Mouse (Mus musculus): ENCODE results near the gene Nup214. TPM values are rescaled to one million over a fixed set of nuclear protein-coding genes. Genes with fewer than 3 reads are reported as not detected.
A peak's percentile ranks its signal among the peaks of the same experiment; 100 is the strongest.

Gene Nup214
- polyA plus RNA-seq, 1 experiment from 2014 or later = 59.9 TPM

GRCm38 (mm10) chr2:31972589-31972988 is 1.6 kb upstream of the Nup214 start:
- DNase-seq (no peak), ATAC-seq (ENCODE audit: low FRiP score, low TSS enrichment) (no peak)
- Histone ChIP-seq H3K9ac (replicated peaks; ENCODE audit: low read length) (no peak overlapping the region), H3K9me3 (ENCODE audit: control insufficient read depth, low read length) (no peaks in the 10 kb centered on the region), H3K27ac (replicated peaks; ENCODE audit: low read depth, low read length) (no peak overlapping the region), H3K4me3 (replicated peaks; ENCODE audit: low read depth, low read length) (no peak overlapping the region), H3K36me3 (ENCODE audit: control insufficient read depth, insufficient read depth, low read length) (peaks cover 32% of the 10 kb centered on the region), H3K4me2 (ENCODE audit: low read length) (no peak overlapping the region), H3K27me3 (ENCODE audit: control insufficient read depth, insufficient read depth, low read length) (no peaks in the 10 kb centered on the region), H3K4me1 (ENCODE audit: control insufficient read depth, insufficient read depth, low read length) (peaks cover 7% of the 10 kb centered on the region)
- WGBS = 90% methylated on average over 4 of the region's 4 CpGs

GRCm38 (mm10) chr2:31974809-31975371 is 654 bp downstream of the Nup214 start:
- peaks cover 49% of the 10 kb centered on the region for H3K36me3 ChIP-seq (ENCODE audit: control insufficient read depth, insufficient read depth, low read length)
- peak overlapping the region; percentile 79; the same call in 1 of the 2 replicates for H3K27ac ChIP-seq (replicated peaks; ENCODE audit: low read depth, low read length)
- H3K9ac ChIP-seq (replicated peaks; ENCODE audit: low read length) = peak overlapping the region; percentile 90
- no peak for DNase-seq
- H3K9me3 ChIP-seq (ENCODE audit: control insufficient read depth, low read length) = no peaks in the 10 kb centered on the region
- WGBS = 11% methylated on average over 13 of the region's 13 CpGs
- H3K4me3 ChIP-seq (replicated peaks; ENCODE audit: low read depth, low read length) = peak overlapping the region; percentile 92
- peaks cover 7% of the 10 kb centered on the region for H3K4me1 ChIP-seq (ENCODE audit: control insufficient read depth, insufficient read depth, low read length)
- no peak for ATAC-seq (ENCODE audit: low FRiP score, low TSS enrichment)
- peak overlapping the region; percentile 93 for H3K4me2 ChIP-seq (ENCODE audit: low read length)
- no peaks in the 10 kb centered on the region for H3K27me3 ChIP-seq (ENCODE audit: control insufficient read depth, insufficient read depth, low read length)

- H3K4me3 ChIP-seq (replicated peaks; ENCODE audit: low read depth, low read length) = no peak overlapping the region
- no peaks in the 10 kb centered on the region for H3K9me3 ChIP-seq (ENCODE audit: control insufficient read depth, low read length)
- no peaks in the 10 kb centered on the region for H3K27me3 ChIP-seq (ENCODE audit: control insufficient read depth, insufficient read depth, low read length)
- ATAC-seq (ENCODE audit: low FRiP score, low TSS enrichment) (no peak), DNase-seq (no peak)
- H3K4me1 ChIP-seq (ENCODE audit: control insufficient read depth, insufficient read depth, low read length) = no peaks in the 10 kb centered on the region
- no peak overlapping the region for H3K9ac ChIP-seq (replicated peaks; ENCODE audit: low read length)
- H3K27ac ChIP-seq (replicated peaks; ENCODE audit: low read depth, low read length) = no peak overlapping the region
- 94% methylated on average over 1 of the region's 1 CpGs for WGBS
- no peak overlapping the region for H3K4me2 ChIP-seq (ENCODE audit: low read length)
- peaks cover 100% of the 10 kb centered on the region for H3K36me3 ChIP-seq (ENCODE audit: control insufficient read depth, insufficient read depth, low read length)
These were observed 13.5 kb downstream of the Nup214 start for GRCm38 (mm10) chr2:31987774-31988173.

GRCm38 (mm10) chr2:31990961-31991360 is 16.7 kb downstream of the Nup214 start:
- no peak overlapping the region for H3K9ac ChIP-seq (replicated peaks; ENCODE audit: low read length)
- ATAC-seq (ENCODE audit: low FRiP score, low TSS enrichment) (no peak), DNase-seq (no peak)
- no peak overlapping the region for H3K27ac ChIP-seq (replicated peaks; ENCODE audit: low read depth, low read length)
- H3K27me3 ChIP-seq (ENCODE audit: control insufficient read depth, insufficient read depth, low read length) = no peaks in the 10 kb centered on the region
- WGBS = 96% methylated on average over 4 of the region's 4 CpGs
- peaks cover 97% of the 10 kb centered on the region for H3K36me3 ChIP-seq (ENCODE audit: control insufficient read depth, insufficient read depth, low read length)
- no peak overlapping the region for H3K4me2 ChIP-seq (ENCODE audit: low read length)
- no peak overlapping the region for H3K4me3 ChIP-seq (replicated peaks; ENCODE audit: low read depth, low read length)
- H3K9me3 ChIP-seq (ENCODE audit: control insufficient read depth, low read length) = no peaks in the 10 kb centered on the region
- no peaks in the 10 kb centered on the region for H3K4me1 ChIP-seq (ENCODE audit: control insufficient read depth, insufficient read depth, low read length)

- Histone ChIP-seq H3K27me3 (ENCODE audit: control insufficient read depth, insufficient read depth, low read length) (no peaks in the 10 kb centered on the region), H3K27ac (replicated peaks; ENCODE audit: low read depth, low read length) (no peak overlapping the region), H3K36me3 (ENCODE audit: control insufficient read depth, insufficient read depth, low read length) (peaks cover 91% of the 10 kb centered on the region), H3K4me3 (replicated peaks; ENCODE audit: low read depth, low read length) (no peak overlapping the region), H3K9me3 (ENCODE audit: control insufficient read depth, low read length) (no peaks in the 10 kb centered on the region), H3K4me2 (ENCODE audit: low read length) (no peak overlapping the region), H3K4me1 (ENCODE audit: control insufficient read depth, insufficient read depth, low read length) (no peaks in the 10 kb centered on the region), H3K9ac (replicated peaks; ENCODE audit: low read length) (no peak overlapping the region)
- ATAC-seq (ENCODE audit: low FRiP score, low TSS enrichment) (no peak), DNase-seq (no peak)
- WGBS = 92% methylated on average over 9 of the region's 9 CpGs
These were observed 20.7 kb downstream of the Nup214 start for GRCm38 (mm10) chr2:31994896-31995295.

- H3K27ac ChIP-seq (replicated peaks; ENCODE audit: low read depth, low read length) = no peak overlapping the region
- no peak overlapping the region for H3K4me3 ChIP-seq (replicated peaks; ENCODE audit: low read depth, low read length)
- no peak for DNase-seq
- H3K9ac ChIP-seq (replicated peaks; ENCODE audit: low read length) = no peak overlapping the region
- H3K4me1 ChIP-seq (ENCODE audit: control insufficient read depth, insufficient read depth, low read length) = no peaks in the 10 kb centered on the region
- H3K9me3 ChIP-seq (ENCODE audit: control insufficient read depth, low read length) = no peaks in the 10 kb centered on the region
- no peak for ATAC-seq (ENCODE audit: low FRiP score, low TSS enrichment)
- H3K4me2 ChIP-seq (ENCODE audit: low read length) = no peak overlapping the region
- peaks cover 91% of the 10 kb centered on the region for H3K36me3 ChIP-seq (ENCODE audit: control insufficient read depth, insufficient read depth, low read length)
- no peaks in the 10 kb centered on the region for H3K27me3 ChIP-seq (ENCODE audit: control insufficient read depth, insufficient read depth, low read length)
- 97% methylated on average over 13 of the region's 13 CpGs for WGBS
These were observed 21.8 kb downstream of the Nup214 start for GRCm38 (mm10) chr2:31996060-31996459.

- no peak for DNase-seq
- H3K27me3 ChIP-seq (ENCODE audit: control insufficient read depth, insufficient read depth, low read length) = no peaks in the 10 kb centered on the region
- no peak overlapping the region for H3K27ac ChIP-seq (replicated peaks; ENCODE audit: low read depth, low read length)
- no peaks in the 10 kb centered on the region for H3K9me3 ChIP-seq (ENCODE audit: control insufficient read depth, low read length)
- 94% methylated on average over 5 of the region's 5 CpGs for WGBS
- no peak overlapping the region for H3K4me2 ChIP-seq (ENCODE audit: low read length)
- H3K36me3 ChIP-seq (ENCODE audit: control insufficient read depth, insufficient read depth, low read length) = peaks cover 84% of the 10 kb centered on the region
- H3K4me3 ChIP-seq (replicated peaks; ENCODE audit: low read depth, low read length) = no peak overlapping the region
- H3K4me1 ChIP-seq (ENCODE audit: control insufficient read depth, insufficient read depth, low read length) = no peaks in the 10 kb centered on the region
- no peak for ATAC-seq (ENCODE audit: low FRiP score, low TSS enrichment)
- H3K9ac ChIP-seq (replicated peaks; ENCODE audit: low read length) = no peak overlapping the region
These were observed 23.3 kb downstream of the Nup214 start for GRCm38 (mm10) chr2:31997539-31997938.

GRCm38 (mm10) chr2:31998443-31998842 is 24.2 kb downstream of the Nup214 start:
- H3K4me2 ChIP-seq (ENCODE audit: low read length) = no peak overlapping the region
- 76% methylated on average over 2 of the region's 2 CpGs for WGBS
- no peak overlapping the region for H3K4me3 ChIP-seq (replicated peaks; ENCODE audit: low read depth, low read length)
- H3K27me3 ChIP-seq (ENCODE audit: control insufficient read depth, insufficient read depth, low read length) = no peaks in the 10 kb centered on the region
- H3K4me1 ChIP-seq (ENCODE audit: control insufficient read depth, insufficient read depth, low read length) = no peaks in the 10 kb centered on the region
- DNase-seq (peak; percentile 2), ATAC-seq (ENCODE audit: low FRiP score, low TSS enrichment) (no peak)
- no peak overlapping the region for H3K9ac ChIP-seq (replicated peaks; ENCODE audit: low read length)
- H3K9me3 ChIP-seq (ENCODE audit: control insufficient read depth, low read length) = no peaks in the 10 kb centered on the region
- peaks cover 84% of the 10 kb centered on the region for H3K36me3 ChIP-seq (ENCODE audit: control insufficient read depth, insufficient read depth, low read length)
- H3K27ac ChIP-seq (replicated peaks; ENCODE audit: low read depth, low read length) = no peak overlapping the region

GRCm38 (mm10) chr2:32008311-32008710 is 34.1 kb downstream of the Nup214 start:
- no peak overlapping the region for H3K4me3 ChIP-seq (replicated peaks; ENCODE audit: low read depth, low read length)
- H3K9me3 ChIP-seq (ENCODE audit: control insufficient read depth, low read length) = no peaks in the 10 kb centered on the region
- H3K36me3 ChIP-seq (ENCODE audit: control insufficient read depth, insufficient read depth, low read length) = peaks cover 87% of the 10 kb centered on the region
- DNase-seq (no peak), ATAC-seq (ENCODE audit: low FRiP score, low TSS enrichment) (no peak)
- H3K4me1 ChIP-seq (ENCODE audit: control insufficient read depth, insufficient read depth, low read length) = no peaks in the 10 kb centered on the region
- H3K4me2 ChIP-seq (ENCODE audit: low read length) = no peak overlapping the region
- 97% methylated on average over 2 of the region's 2 CpGs for WGBS
- no peak overlapping the region for H3K27ac ChIP-seq (replicated peaks; ENCODE audit: low read depth, low read length)
- H3K9ac ChIP-seq (replicated peaks; ENCODE audit: low read length) = no peak overlapping the region
- H3K27me3 ChIP-seq (ENCODE audit: control insufficient read depth, insufficient read depth, low read length) = no peaks in the 10 kb centered on the region

Measured in midbrain, embryonic 14.5 days (tissue).